Mouse (Mus musculus): ENCODE results near the gene Rgmb. TPM values are rescaled to one million over a fixed set of nuclear protein-coding genes. Genes with fewer than 3 reads are reported as not detected.

Rgmb gene
- total RNA-seq, 2 experiments from 2014 or later = 34.9 to 37.6 TPM

GRCm38 (mm10) chr17:15776349-15776748, 54.5 kb downstream of the Rgmb start:
- DNase-seq = no peak

- DNase-seq = no peak
Observed at GRCm38 (mm10) chr17:15774565-15775215, 56.1 kb downstream of the Rgmb start.

- no peak for DNase-seq
Observed at GRCm38 (mm10) chr17:15773956-15774355, 56.9 kb downstream of the Rgmb start.

GRCm38 (mm10) chr17:15769081-15769724, 61.6 kb downstream of the Rgmb start:
- DNase-seq = no peak

GRCm38 (mm10) chr17:15761191-15761590, 69.6 kb downstream of the Rgmb start:
- no peak for DNase-seq

Other genes starting within 250 kb of the Rgmb start
- gene Chd1, start 126.1 kb downstream of the Rgmb start, total RNA-seq (2021) = 10 to 100 TPM; 12.1 to 12.3 TPM